Comparison of ENCODE assay signal across 14 mouse cellular contexts in genomic region chr7:123366806-123367205, GRCm38 (mm10). TPM values are rescaled to one million over a fixed set of nuclear protein-coding genes. Genes with fewer than 3 reads are reported as not detected.
A peak's percentile ranks its signal among the peaks of the same experiment; 100 is the strongest.
DNase-seq lines count a peak whose midpoint lies in the region; ATAC-seq and TF ChIP-seq lines count a peak whose summit lies in the region.
"Had no signal": no experiment of that assay in that cellular context is flagged by ENCODE, and none has a peak within 500 bp of the region (broad histone marks: within the 10 kb centered on the region; RNA-seq: fewer than 3 reads in every experiment).

No protein-coding gene starts in this region.

- 74% methylated on average over 8 of the region's 8 CpGs for WGBS in forebrain, embryonic 11.5 days
- 62% methylated on average over 8 of the region's 8 CpGs for whole genome bisulfite sequencing in forebrain, embryonic 16.5 days
- 69% methylated on average over 8 of the region's 8 CpGs for WGBS in liver, embryonic 14.5 days (ENCODE audit: insufficient replicate concordance)

- H3K4me3 ChIP-seq in forebrain, embryonic 11.5 days (ENCODE audit: low read depth, low read length): no peak overlapping the region
- no peak overlapping the region for H3K4me3 ChIP-seq in forebrain, embryonic 16.5 days (replicated peaks; ENCODE audit: low read length)
- H3K4me3 ChIP-seq in left cerebral cortex, adult 2 months: no peak overlapping the region
- peak overlapping the region in 1 of 2 experiments; percentile 30; a peak in 1 of 4 replicates for H3K4me3 ChIP-seq in liver, embryonic 14.5 days (ENCODE audit: insufficient read depth in 1 of 2, low read depth in 2 of 2, low read length in 2 of 2)
- H3K4me3 ChIP-seq: forebrain, embryonic 12.5 days; heart, embryonic 15.5 days; lung, embryonic 15.5 days had no signal

- H3K27ac ChIP-seq in forebrain, embryonic 11.5 days (ENCODE audit: low read depth, low read length): no peak overlapping the region
- H3K27ac ChIP-seq in forebrain, embryonic 16.5 days (ENCODE audit: low read length): no peak overlapping the region
- peak overlapping the region; percentile 76 for H3K27ac ChIP-seq in left cerebral cortex, adult 2 months
- peak overlapping the region; percentile 76 for H3K27ac ChIP-seq in liver, embryonic 14.5 days
- H3K27ac ChIP-seq: forebrain, embryonic 12.5 days; heart, embryonic 15.5 days had no signal

- intact Hi-C loops in left cerebral cortex, adult 2 months (cut with DNase I): no loop called here
- intact Hi-C loops in left cerebral cortex, postnatal 10 days (cut with DNase I): no loop called here

- no peak for TF ChIP-seq EP300 in liver, embryonic 14.5 days (IDR thresholded peaks at IDR 0.05; ENCODE audit: low read depth)

- no peak for ATAC-seq in forebrain, embryonic 11.5 days (replicated peaks; ENCODE audit: low FRiP score)
- no peak for ATAC-seq in forebrain, embryonic 16.5 days
- ATAC-seq in liver, embryonic 14.5 days (ENCODE audit: insufficient read depth): no peak

- DNase-seq in forebrain, embryonic 11.5 days (ENCODE audit: low spot score): no peak
- no peak for DNase-seq in left cerebral cortex, adult 2 months (ENCODE audit: extremely low spot score in 1 of 2, low spot score in 2 of 2)
- DNase-seq in left cerebral cortex, postnatal 10 days (ENCODE audit: extremely low spot score in 1 of 2, low spot score in 2 of 2): no peak
- DNase-seq in Muller cell, postnatal 12 days (ENCODE audit: inconsistent ontology term): peak; percentile 88
- DNase-seq in liver, embryonic 14.5 days (ENCODE audit: low read depth in 3 of 3, low spot score in 3 of 3): no peak
- no peak for DNase-seq in layer of hippocampus, adult 9-10 months (ENCODE audit: low spot score)
- no peak for DNase-seq in urinary bladder, postnatal 10 days (ENCODE audit: low spot score)
- DNase-seq: gastrocnemius, postnatal 36 days; kidney, adult 11 months had no signal

- no peaks in the 10 kb centered on the region for H3K27me3 ChIP-seq in forebrain, embryonic 11.5 days (ENCODE audit: control insufficient read depth, insufficient read depth, low read length)
- no peaks in the 10 kb centered on the region for H3K27me3 ChIP-seq in forebrain, embryonic 16.5 days (replicated peaks; ENCODE audit: control insufficient read depth, insufficient read depth, low read length)
- H3K27me3 ChIP-seq in liver, embryonic 14.5 days (ENCODE audit: control insufficient read depth, insufficient read depth, low read length): no peaks in the 10 kb centered on the region
- H3K27me3 ChIP-seq: forebrain, embryonic 12.5 days; heart, embryonic 15.5 days; lung, embryonic 15.5 days had no signal

- H3K4me2 ChIP-seq in forebrain, embryonic 11.5 days (ENCODE audit: low read depth, low read length, severe bottlenecking): no peak overlapping the region
- no peak overlapping the region for H3K4me2 ChIP-seq in forebrain, embryonic 16.5 days (ENCODE audit: low read length)
- H3K4me2 ChIP-seq in liver, embryonic 14.5 days (ENCODE audit: low read depth): peak overlapping the region; percentile 85
- H3K4me2 ChIP-seq: forebrain, embryonic 12.5 days; heart, embryonic 15.5 days; lung, embryonic 15.5 days; midbrain, embryonic 11.5 days had no signal

- peaks cover 7% of the 10 kb centered on the region; the same call in 1 of the 2 replicates for H3K4me1 ChIP-seq in forebrain, embryonic 11.5 days (replicated peaks; ENCODE audit: control insufficient read depth, insufficient read depth, low read length)
- peaks cover 30% of the 10 kb centered on the region for H3K4me1 ChIP-seq in forebrain, embryonic 16.5 days (replicated peaks; ENCODE audit: control insufficient read depth, insufficient read depth, low read length)
- H3K4me1 ChIP-seq in liver, embryonic 14.5 days (replicated peaks; ENCODE audit: control insufficient read depth in 2 of 2, insufficient read depth in 2 of 2, low read length in 1 of 2): peaks cover 37 to 54% of the 10 kb centered on the region in 2 experiments

- H3K9ac ChIP-seq in forebrain, embryonic 11.5 days (ENCODE audit: low read length): peak overlapping the region; percentile 4; the same call in 1 of the 2 replicates
- no peak overlapping the region for H3K9ac ChIP-seq in forebrain, embryonic 16.5 days (replicated peaks; ENCODE audit: low read depth, low read length)
- no peak overlapping the region; the same call in none of the 2 replicates for H3K9ac ChIP-seq in liver, embryonic 14.5 days (replicated peaks)
- H3K9ac ChIP-seq: heart, embryonic 15.5 days; lung, embryonic 15.5 days had no signal

- TF ChIP-seq CTCF in left cerebral cortex, adult 2 months (IDR thresholded peaks at IDR 0.05): no peak
- TF ChIP-seq CTCF in liver, embryonic 14.5 days (IDR thresholded peaks at IDR 0.05; ENCODE audit: low read depth): no peak

- no peaks in the 10 kb centered on the region for H3K36me3 ChIP-seq in forebrain, embryonic 11.5 days (ENCODE audit: control insufficient read depth, insufficient read depth, low read length)
- no peaks in the 10 kb centered on the region for H3K36me3 ChIP-seq in forebrain, embryonic 16.5 days (ENCODE audit: control insufficient read depth, insufficient read depth)
- H3K36me3 ChIP-seq in liver, embryonic 14.5 days (replicated peaks; ENCODE audit: control insufficient read depth, insufficient read depth, low read depth): no peaks in the 10 kb centered on the region; the same call in 1 of the 2 replicates
- H3K36me3 ChIP-seq: forebrain, embryonic 12.5 days; heart, embryonic 15.5 days; lung, embryonic 15.5 days had no signal

- H3K9me3 ChIP-seq in forebrain, embryonic 11.5 days (ENCODE audit: control insufficient read depth, low read length): no peaks in the 10 kb centered on the region
- H3K9me3 ChIP-seq in forebrain, embryonic 16.5 days (ENCODE audit: control insufficient read depth, low read length): no peaks in the 10 kb centered on the region
- no peaks in the 10 kb centered on the region for H3K9me3 ChIP-seq in liver, embryonic 14.5 days (ENCODE audit: control insufficient read depth, low read length)
- H3K9me3 ChIP-seq: forebrain, embryonic 12.5 days; heart, embryonic 15.5 days; lung, embryonic 15.5 days had no signal

RNA-seq across cellular contexts. Expression of gene Lcmt1, which starts 2.8 kb away (rescaled TPM):
- 60.6 and 63.5 TPM in 2 replicates for polyA plus RNA-seq in forebrain, embryonic 11.5 days (2014; fragmentation: Nextera tagmentation; extraction: Ambion mirVana)
- 100 and 105 TPM in 2 replicates for polyA plus RNA-seq in forebrain, embryonic 16.5 days (2015; fragmentation: Nextera tagmentation; extraction: Ambion mirVana)
- total RNA-seq in left cerebral cortex, adult 2 months (2021): 10 to 100 TPM; 82.1 to 88.2 TPM
- 10 to 100 TPM; 93.6 to 97.3 TPM for total RNA-seq in left cerebral cortex, postnatal 10 days (2021)
- 13.0 and 18.6 TPM in 2 replicates for polyA plus RNA-seq in liver, embryonic 14.5 days (2012; rRNA removed)
- polyA plus RNA-seq in liver, embryonic 14.5 days (2014; fragmentation: Nextera tagmentation; extraction: Ambion mirVana): 23.6 and 28.4 TPM in 2 replicates

RNA-seq across cellular contexts. Expression of gene Arhgap17, which starts 2.9 kb away (rescaled TPM):
- polyA plus RNA-seq in forebrain, embryonic 11.5 days (2014; fragmentation: Nextera tagmentation; extraction: Ambion mirVana): 32.4 and 35.6 TPM in 2 replicates
- 9.5 and 9.8 TPM in 2 replicates for polyA plus RNA-seq in forebrain, embryonic 16.5 days (2015; fragmentation: Nextera tagmentation; extraction: Ambion mirVana)
- 10 to 100 TPM; 20.3 to 22.1 TPM for total RNA-seq in left cerebral cortex, adult 2 months (2021)
- 10 to 100 TPM; 14.9 to 17.4 TPM for total RNA-seq in left cerebral cortex, postnatal 10 days (2021)
- 9.6 and 10.9 TPM in 2 replicates for polyA plus RNA-seq in liver, embryonic 14.5 days (2012; rRNA removed)
- polyA plus RNA-seq in liver, embryonic 14.5 days (2014; fragmentation: Nextera tagmentation; extraction: Ambion mirVana): 10.2 and 12.6 TPM in 2 replicates

Comparison
In these comparisons a context has a peak if more than half of its experiments do, and no peak if none do; other contexts are left out.
1. H3K27ac ChIP-seq: peak in left cerebral cortex, adult 2 months (single experiment) and liver, embryonic 14.5 days (single experiment); none in forebrain, embryonic 11.5 days (single experiment) and forebrain, embryonic 16.5 days (single experiment).